Mouse (Mus musculus) forebrain, embryonic 11.5 days (tissue): ENCODE data around the gene Ddah2. TPM values are rescaled to one million over a fixed set of nuclear protein-coding genes. Genes with fewer than 3 reads are reported as not detected.
A peak's percentile ranks its signal among the peaks of the same experiment; 100 is the strongest.

ENCODE experiments used
- ATAC-seq: fragments of 200-750 bp; cut with Nextera tagmentation; replicated peaks from 2 replicates; pipeline ENCODE4 v1.8.0; 2017; ENCODE audit warnings: moderate TSS enrichment; ENCODE audit not compliant: low FRiP score
- DNase-seq: peaks from one replicate; pipeline ENCODE4 v3.0.0-alpha.2; 2017; ENCODE audit warnings: low spot score
- H3K27ac ChIP-seq: fragments of 300-500 bp; sonication (generic); 2 replicates; pipeline ENCODE4 v1.5.1; 2014; ENCODE audit warnings: low read depth, low read length
- H3K27me3 ChIP-seq: fragments of 300-500 bp; sonication (generic); 2 replicates; pipeline ENCODE4 v1.6.1; 2014; ENCODE audit warnings: mild to moderate bottlenecking, low read length, mixed read lengths; ENCODE audit not compliant: control insufficient read depth, insufficient read depth
- H3K36me3 ChIP-seq: fragments of 300-500 bp; sonication (generic); 2 replicates; pipeline ENCODE4 v1.6.1; 2014; ENCODE audit warnings: mild to moderate bottlenecking, low read length, moderate library complexity, mixed read lengths; ENCODE audit not compliant: control insufficient read depth, insufficient read depth
- H3K4me1 ChIP-seq: fragments of 300-500 bp; sonication (generic); replicated peaks from 2 replicates; pipeline ENCODE4 v1.6.1; 2014; ENCODE audit warnings: low read length, mixed read lengths; ENCODE audit not compliant: control insufficient read depth, insufficient read depth
- H3K4me2 ChIP-seq: fragments of 300-500 bp; sonication (generic); 2 replicates; pipeline ENCODE4 v1.6.1; 2014; ENCODE audit warnings: low read depth, mild to moderate bottlenecking, low read length, moderate library complexity, mixed read lengths; ENCODE audit not compliant: severe bottlenecking
- H3K4me3 ChIP-seq: fragments of 300-500 bp; sonication (generic); 2 replicates; pipeline ENCODE4 v1.5.1; 2014; ENCODE audit warnings: low read depth, low read length
- H3K9ac ChIP-seq: fragments of 300-500 bp; sonication (generic); 2 replicates; pipeline ENCODE4 v1.6.1; 2014; ENCODE audit warnings: low read length
- H3K9me3 ChIP-seq: fragments of 300-500 bp; sonication (generic); 2 replicates; pipeline ENCODE4 v1.6.1; 2016; ENCODE audit warnings: low read length, mixed read lengths; ENCODE audit not compliant: control insufficient read depth
- WGBS: fragments of 180-500 bp; shearing (Covaris S2); extraction: QIAGEN DNeasy Blood & Tissue Kit; methylation state at CpG from one replicate; pipeline ENCODE4 v1.1.7; 2014; 5-methylcytosine and 5-hydroxymethylcytosine counted together
- polyA plus RNA-seq: library from polyadenylated mRNA; unstranded; fragments of >200 nt; fragmentation: Nextera tagmentation; extraction: Ambion mirVana; gene quantifications from 2 replicates; pipeline ENCODE4 v1.2.1, GENCODE M21; 2014

Gene Ddah2
- polyA plus RNA-seq, 1 experiment from 2014 or later, result 489 TPM

DNA sequence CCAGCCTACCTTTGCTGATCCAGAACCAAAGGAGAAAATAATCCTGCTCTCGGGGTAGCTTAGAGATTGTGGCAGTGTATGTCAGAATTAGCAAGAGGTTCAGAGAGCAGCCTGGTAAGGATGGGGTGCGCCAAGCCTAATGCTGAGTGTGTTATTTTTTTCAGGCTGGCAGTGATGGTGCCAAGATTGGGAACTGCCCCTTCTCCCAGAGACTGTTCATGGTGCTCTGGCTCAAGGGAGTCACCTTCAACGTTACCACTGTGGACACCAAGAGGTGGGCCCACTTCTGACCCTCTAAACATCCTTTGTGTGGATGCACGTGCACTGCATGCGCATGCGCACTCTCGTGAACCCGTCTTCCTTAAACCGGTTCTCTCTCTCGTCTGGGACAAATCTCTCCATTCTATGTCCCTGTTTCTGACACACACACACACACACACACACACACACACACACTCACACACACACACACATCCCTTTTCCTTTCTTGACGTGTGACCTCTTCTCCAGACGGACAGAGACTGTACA is 6.5 kb upstream of the Ddah2 start:
- Histone ChIP-seq H3K4me3 (peak overlapping the region; percentile 58; the same call in 1 of the 2 replicates), H3K27ac (peak overlapping the region; percentile 91), H3K4me2 (peak overlapping the region; percentile 88), H3K9me3 (no peaks in the 10 kb centered on the region; the same call in none of the 2 replicates), H3K9ac (peak overlapping the region; percentile 74), H3K27me3 (no peaks in the 10 kb centered on the region), H3K4me1 (peaks cover 25% of the 10 kb centered on the region), H3K36me3 (peaks cover 11% of the 10 kb centered on the region)
- no peak for DNase-seq
- WGBS, result 87% methylated on average over 12 of the region's 12 CpGs
- ATAC-seq, result no peak

DNA sequence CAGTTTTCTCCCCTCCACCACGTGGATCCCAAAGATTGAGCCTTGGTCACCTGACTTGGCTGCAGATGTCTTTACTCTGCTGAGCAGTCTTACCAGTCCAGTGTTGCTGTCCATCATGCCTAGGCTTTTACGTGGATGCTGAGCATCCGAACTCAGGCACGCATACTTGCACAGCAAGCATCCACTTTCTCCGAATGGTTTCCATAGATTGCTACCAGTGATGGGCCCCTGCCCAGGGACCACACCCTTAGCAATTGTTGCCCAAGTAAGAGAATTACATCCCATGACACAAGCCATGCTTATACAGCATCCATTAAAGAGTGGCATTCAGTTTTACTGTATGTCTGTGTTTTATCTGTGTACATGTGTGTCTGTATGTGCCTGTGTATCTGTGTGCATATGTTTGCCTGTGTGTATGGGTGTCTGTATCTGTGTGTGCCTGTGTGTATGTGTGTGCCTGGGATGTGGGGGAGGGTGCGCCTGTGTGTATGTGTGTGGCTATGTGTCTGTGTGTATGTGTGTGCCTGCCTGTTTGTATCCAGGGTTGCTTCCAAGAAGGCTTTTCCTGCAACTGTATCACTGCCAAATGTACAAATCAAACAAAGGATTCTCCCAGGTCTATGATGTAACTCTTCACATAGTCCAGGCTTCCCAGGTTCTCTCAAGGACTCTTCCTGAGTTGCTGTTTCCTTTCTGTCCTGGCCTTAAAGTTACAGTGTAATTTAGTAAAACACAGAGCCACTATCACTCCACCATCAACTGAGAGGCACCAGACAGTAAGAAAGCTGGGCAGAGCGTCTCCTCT is 2.9 kb upstream of the Ddah2 start:
- 95% methylated on average over 7 of the region's 7 CpGs for WGBS
- Histone ChIP-seq H3K27me3 (no peaks in the 10 kb centered on the region), H3K36me3 (peaks cover 11% of the 10 kb centered on the region)

DNA sequence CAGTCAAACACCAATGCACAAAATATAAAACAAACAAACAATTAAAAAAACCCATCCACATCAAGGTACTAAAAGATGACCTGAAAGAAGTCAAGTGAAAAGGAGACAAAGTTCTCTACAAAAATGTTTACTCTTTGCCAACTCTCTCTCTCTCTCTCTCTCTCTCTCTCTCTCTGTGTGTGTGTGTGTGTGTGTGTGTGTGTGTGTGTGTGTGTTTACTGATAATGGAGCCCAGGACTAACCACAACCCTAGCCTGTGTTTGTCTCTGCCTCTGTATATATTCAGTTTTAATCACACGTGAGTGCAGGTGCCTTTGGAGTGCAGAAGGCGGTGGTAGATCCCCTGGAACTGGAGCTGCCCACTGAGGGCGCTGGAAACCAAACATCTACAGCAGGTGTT is 1.7 kb upstream of the Ddah2 start:
- DNase-seq, result no peak
- peaks cover 18% of the 10 kb centered on the region for H3K36me3 ChIP-seq
- WGBS, result 78% methylated on average over 3 of the region's 3 CpGs
- H3K9me3 ChIP-seq, result no peaks in the 10 kb centered on the region; the same call in none of the 2 replicates
- H3K9ac ChIP-seq, result no peak overlapping the region
- H3K27ac ChIP-seq, result no peak overlapping the region
- peaks cover 14% of the 10 kb centered on the region for H3K4me1 ChIP-seq
- ATAC-seq, result no peak
- H3K27me3 ChIP-seq, result no peaks in the 10 kb centered on the region
- no peak overlapping the region for H3K4me2 ChIP-seq
- H3K4me3 ChIP-seq, result no peak overlapping the region

More for the DNA sequence above, 2.9 kb upstream of the Ddah2 start:
- Histone ChIP-seq H3K4me3 (no peak overlapping the region), H3K9ac (no peak overlapping the region), H3K4me1 (peaks cover 21% of the 10 kb centered on the region), H3K27ac (no peak overlapping the region), H3K4me2 (no peak overlapping the region), H3K9me3 (no peaks in the 10 kb centered on the region; the same call in none of the 2 replicates)
- DNase-seq (no peak), ATAC-seq (no peak)

DNA sequence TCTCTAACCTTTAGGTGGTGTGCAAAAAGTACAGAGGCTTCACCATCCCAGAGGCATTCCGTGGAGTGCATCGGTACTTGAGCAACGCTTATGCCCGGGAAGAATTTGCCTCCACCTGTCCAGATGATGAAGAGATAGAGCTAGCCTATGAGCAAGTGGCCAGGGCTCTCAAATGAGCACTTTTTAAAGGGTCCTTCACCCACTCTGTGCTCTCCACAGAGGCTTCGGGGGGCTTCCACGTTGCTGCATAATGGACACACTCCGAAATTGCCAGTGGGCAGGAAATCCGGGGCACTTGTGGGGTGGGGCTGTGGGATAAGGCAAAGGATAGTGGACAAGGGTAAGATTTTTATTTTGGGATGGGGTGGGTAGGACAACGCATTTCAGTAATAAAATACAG is 519 bp upstream of the Ddah2 start:
- 78% methylated on average over 9 of the region's 9 CpGs for WGBS
- Histone ChIP-seq H3K36me3 (peaks cover 18% of the 10 kb centered on the region), H3K9me3 (no peaks in the 10 kb centered on the region; the same call in none of the 2 replicates), H3K4me2 (peak overlapping the region; percentile 73; the same call in 1 of the 2 replicates), H3K27me3 (no peaks in the 10 kb centered on the region), H3K4me3 (no peak overlapping the region; the same call in 1 of the 2 replicates), H3K27ac (no peak overlapping the region; the same call in 1 of the 2 replicates), H3K4me1 (peaks cover 12% of the 10 kb centered on the region), H3K9ac (peak overlapping the region; percentile 23; the same call in 1 of the 2 replicates)
- DNase-seq (no peak), ATAC-seq (0 out of 2 replicates have a peak, but pooled peaks have one; percentile 1)

DNA sequence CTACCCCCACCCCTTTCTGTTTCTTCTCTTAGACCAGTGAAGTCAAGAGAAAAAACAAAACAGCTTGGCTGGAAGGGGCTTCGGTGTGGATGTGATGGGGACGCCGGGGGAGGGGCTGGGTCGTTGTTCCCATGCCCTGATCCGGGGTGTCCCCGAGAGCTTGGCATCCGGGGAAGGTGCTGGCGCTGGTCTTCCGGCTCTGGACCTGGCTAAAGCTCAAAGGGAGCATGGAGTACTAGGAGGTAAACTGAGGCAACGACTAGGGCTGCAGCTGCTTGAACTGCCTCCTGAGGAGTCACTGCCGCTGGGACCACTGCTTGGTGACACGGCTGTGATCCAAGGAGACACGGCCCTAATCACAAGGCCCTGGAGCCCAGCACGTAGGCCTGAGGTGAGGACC is 1.2 kb downstream of the Ddah2 start:
- H3K27me3 ChIP-seq, result peaks cover 3% of the 10 kb centered on the region; the same call in 1 of the 2 replicates
- DNase-seq, result no peak
- 31% methylated on average over 14 of the region's 14 CpGs for WGBS
- no peaks in the 10 kb centered on the region for H3K9me3 ChIP-seq
- H3K4me1 ChIP-seq, result peaks cover 17% of the 10 kb centered on the region
- peak overlapping the region; percentile 72 for H3K9ac ChIP-seq
- no peak overlapping the region for H3K27ac ChIP-seq
- H3K4me2 ChIP-seq, result peak overlapping the region; percentile 73
- peaks cover 13% of the 10 kb centered on the region; the same call in 1 of the 2 replicates for H3K36me3 ChIP-seq
- ATAC-seq, result no peak
- H3K4me3 ChIP-seq, result peak overlapping the region; percentile 64

DNA sequence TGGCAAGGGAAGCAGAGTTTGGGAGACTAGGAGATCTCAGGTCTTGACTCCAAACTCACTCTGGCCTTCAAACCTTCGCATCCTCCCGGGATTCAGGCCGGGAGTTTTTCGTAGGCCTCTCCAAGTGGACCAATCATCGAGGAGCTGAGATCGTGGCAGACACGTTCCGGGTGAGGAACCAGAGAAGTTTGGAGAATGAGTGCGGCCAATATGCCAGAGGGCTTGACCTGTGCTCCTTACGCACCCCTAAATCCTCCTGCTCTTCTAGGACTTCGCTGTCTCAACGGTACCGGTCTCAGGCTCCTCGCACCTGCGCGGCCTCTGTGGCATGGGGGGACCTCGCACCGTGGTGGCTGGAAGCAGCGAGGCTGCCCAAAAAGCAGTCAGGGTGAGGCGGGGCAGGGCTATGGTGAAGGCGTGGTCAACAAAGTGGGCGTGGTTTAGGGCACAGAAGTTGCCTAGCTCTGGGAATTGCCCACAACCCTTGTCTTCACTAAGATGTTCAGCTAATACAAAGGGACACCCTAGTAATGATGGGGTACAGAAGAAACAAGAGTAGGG is 2.0 kb downstream of the Ddah2 start:
- DNase-seq (no peak), ATAC-seq (no peak)
- peaks cover 11% of the 10 kb centered on the region; the same call in 1 of the 2 replicates for H3K36me3 ChIP-seq
- no peak overlapping the region for H3K27ac ChIP-seq
- peak overlapping the region; percentile 72; the same call in 1 of the 2 replicates for H3K9ac ChIP-seq
- 63% methylated on average over 22 of the region's 22 CpGs for WGBS
- peaks cover 6% of the 10 kb centered on the region; the same call in 1 of the 2 replicates for H3K27me3 ChIP-seq
- H3K9me3 ChIP-seq, result no peaks in the 10 kb centered on the region
- peaks cover 17% of the 10 kb centered on the region for H3K4me1 ChIP-seq
- H3K4me3 ChIP-seq, result peak overlapping the region; percentile 64
- H3K4me2 ChIP-seq, result peak overlapping the region; percentile 73; the same call in 1 of the 2 replicates

DNA sequence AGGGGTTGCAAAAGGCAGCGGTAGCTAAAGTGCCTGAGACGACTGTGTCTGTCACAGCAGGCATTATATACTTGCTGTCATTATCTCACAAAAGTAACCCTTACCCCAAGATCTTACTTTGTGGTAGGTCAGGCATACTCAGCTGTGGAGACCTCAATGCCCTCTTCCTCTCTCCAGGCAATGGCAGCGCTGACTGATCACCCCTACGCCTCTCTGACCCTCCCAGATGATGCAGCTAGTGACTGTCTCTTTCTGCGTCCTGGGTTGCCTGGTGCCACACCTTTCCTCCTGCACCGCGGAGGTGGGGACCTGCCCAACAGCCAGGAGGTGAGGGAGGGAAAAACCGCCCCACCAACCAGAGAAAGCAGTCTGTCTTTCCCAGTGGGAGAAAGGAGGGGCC is 2.5 kb downstream of the Ddah2 start:
- H3K36me3 ChIP-seq, result peaks cover 8% of the 10 kb centered on the region; the same call in 1 of the 2 replicates
- no peak overlapping the region for H3K4me2 ChIP-seq
- peaks cover 10% of the 10 kb centered on the region for H3K27me3 ChIP-seq
- no peak overlapping the region for H3K27ac ChIP-seq
- ATAC-seq, result no peak
- no peak overlapping the region for H3K4me3 ChIP-seq
- peaks cover 17% of the 10 kb centered on the region for H3K4me1 ChIP-seq
- no peaks in the 10 kb centered on the region for H3K9me3 ChIP-seq
- no peak overlapping the region for H3K9ac ChIP-seq
- DNase-seq, result peak; percentile 45
- 88% methylated on average over 8 of the region's 8 CpGs for WGBS

DNA sequence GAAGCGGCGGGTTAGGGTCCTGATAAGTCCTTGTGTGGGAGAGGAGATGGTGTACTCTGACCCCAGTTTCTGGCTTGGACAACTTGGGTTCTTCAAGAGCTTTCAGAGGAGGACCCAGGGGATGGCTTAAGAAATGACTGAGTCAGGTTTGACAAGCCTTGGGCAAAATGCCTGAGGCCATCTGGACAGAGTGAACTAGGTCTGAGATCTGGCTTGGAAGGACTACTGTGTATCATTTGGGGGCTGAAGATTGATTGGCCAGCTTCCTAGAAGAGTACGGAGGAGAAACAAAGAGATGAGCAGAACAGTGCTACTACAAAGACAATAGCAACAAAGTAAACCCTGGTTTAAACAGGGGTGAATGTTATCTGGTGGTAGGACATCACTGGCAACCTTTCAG is 4.6 kb downstream of the Ddah2 start:
- ATAC-seq (no peak), DNase-seq (no peak)
- no peaks in the 10 kb centered on the region for H3K9me3 ChIP-seq
- peaks cover 7% of the 10 kb centered on the region; the same call in 1 of the 2 replicates for H3K36me3 ChIP-seq
- H3K27ac ChIP-seq, result no peak overlapping the region
- peaks cover 14% of the 10 kb centered on the region for H3K27me3 ChIP-seq
- no peak overlapping the region for H3K4me3 ChIP-seq
- WGBS, result 93% methylated on average over 3 of the region's 3 CpGs
- no peak overlapping the region for H3K9ac ChIP-seq
- no peak overlapping the region for H3K4me2 ChIP-seq
- peaks cover 17% of the 10 kb centered on the region for H3K4me1 ChIP-seq
